Mouse (Mus musculus) heart, embryonic 10.5 days (tissue): ENCODE results near the gene Tmem45b. TPM values are rescaled to one million over a fixed set of nuclear protein-coding genes. Genes with fewer than 3 reads are reported as not detected.
"Not testable (repeated sequence)": the region's sequence is repeated elsewhere in the genome, so short reads cannot be mapped to it uniquely, and the experiment has no call there.

Experiments
- DNase-seq: peaks from one replicate; pipeline ENCODE4 v3.0.0-alpha.2; 2017; ENCODE audit warnings: low spot score
- H3K27ac ChIP-seq: fragments of 300-500 bp; sonication (generic); 2 replicates; pipeline ENCODE4 v1.5.1; 2016; ENCODE audit warnings: mild to moderate bottlenecking
- H3K27me3 ChIP-seq: fragments of 300-500 bp; sonication (generic); 2 replicates; pipeline ENCODE4 v1.6.1; 2016; ENCODE audit warnings: mild to moderate bottlenecking; ENCODE audit not compliant: poor library complexity, insufficient read depth, severe bottlenecking
- H3K36me3 ChIP-seq: fragments of 300-500 bp; sonication (generic); 2 replicates; pipeline ENCODE4 v1.6.1; 2016; ENCODE audit warnings: mild to moderate bottlenecking, moderate library complexity
- H3K4me1 ChIP-seq: fragments of 300-500 bp; sonication (generic); 2 replicates; pipeline ENCODE4 v1.6.1; 2016; ENCODE audit warnings: mild to moderate bottlenecking
- H3K4me3 ChIP-seq: fragments of 300-500 bp; sonication (generic); 2 replicates; pipeline ENCODE4 v1.5.1; 2016; ENCODE audit warnings: mild to moderate bottlenecking, moderate library complexity
- H3K9me3 ChIP-seq: fragments of 300-500 bp; sonication (generic); 2 replicates; pipeline ENCODE4 v1.6.1; 2016; ENCODE audit warnings: mild to moderate bottlenecking, moderate library complexity
- WGBS: fragments of 180-500 bp; shearing (Covaris S2); methylation state at CpG from one replicate; pipeline ENCODE4 v1.1.7; 2016; 5-methylcytosine and 5-hydroxymethylcytosine counted together
- polyA plus RNA-seq: library from polyadenylated mRNA; unstranded; fragments of >200 nt; fragmentation: Nextera tagmentation; extraction: Ambion mirVana; gene quantifications from 2 replicates; pipeline ENCODE4 v1.2.1, GENCODE M21; 2016

Tmem45b gene
- polyA plus RNA-seq, result 0.07 TPM in 1 of 2 replicates, not detected in the other

- Histone ChIP-seq H3K27ac (no peak within 1 kb of the TSS), H3K27me3 (peaks cover 41% of the 10 kb centered on the region), H3K9me3 (no peaks in the 10 kb centered on the region), H3K36me3 (no peaks in the 10 kb centered on the region), H3K4me1 (peaks cover 13% of the 10 kb centered on the region), H3K4me3 (peak within 1 kb of the TSS; percentile 47)
- WGBS, result 5% methylated on average over 33 of the region's 33 CpGs
- peak; percentile 68 for DNase-seq
Measured at GRCm38 (mm10) chr9:31463692-31464474, at the start of gene Tmem45b. Tmem45b (minus strand) TSS chr9:31464462.

DNA sequence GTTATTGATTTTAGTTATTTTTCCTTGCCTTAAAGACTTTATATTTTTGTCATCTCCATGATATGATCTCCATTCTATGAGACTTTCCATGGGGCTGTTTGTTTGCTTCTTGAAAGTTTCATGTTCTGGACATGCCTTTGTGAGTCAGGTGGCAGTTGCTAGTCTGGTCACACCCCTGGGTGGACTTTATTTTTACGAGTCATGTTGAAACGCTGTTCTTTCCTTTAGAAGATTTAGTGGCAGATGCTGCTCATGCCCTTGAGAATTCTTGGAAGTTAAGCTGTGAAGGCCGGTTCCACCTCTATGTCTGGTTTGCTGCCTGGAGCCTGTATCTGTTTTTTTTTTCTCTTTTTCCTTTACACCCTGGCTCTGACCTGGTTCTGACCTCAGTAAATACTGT, 43.9 kb upstream of the Tmem45b start:
- H3K27me3 ChIP-seq, result no peaks in the 10 kb centered on the region
- DNase-seq, result no peak
- no peaks in the 10 kb centered on the region for H3K36me3 ChIP-seq
- H3K4me1 ChIP-seq, result peaks cover 4% of the 10 kb centered on the region; the same call in 1 of the 2 replicates
- H3K27ac ChIP-seq, result no peak overlapping the region
- 71% methylated on average over 3 of the region's 3 CpGs for WGBS
- H3K4me3 ChIP-seq, result no peak overlapping the region
- no peaks in the 10 kb centered on the region for H3K9me3 ChIP-seq

- not testable (repeated sequence) for H3K27ac ChIP-seq, H3K36me3 ChIP-seq, H3K27me3 ChIP-seq, H3K4me1 ChIP-seq, H3K4me3 ChIP-seq, H3K9me3 ChIP-seq, DNase-seq
- WGBS, result 44% methylated on average over 1 of the region's 1 CpGs
Measured at GRCm38 (mm10) chr9:31501221-31501620, 37.0 kb upstream of the Tmem45b start.

- no peaks in the 10 kb centered on the region for H3K36me3 ChIP-seq
- no peak overlapping the region for H3K27ac ChIP-seq
- peak; percentile 17 for DNase-seq
- H3K9me3 ChIP-seq, result no peaks in the 10 kb centered on the region
- peaks cover 13% of the 10 kb centered on the region for H3K4me1 ChIP-seq
- H3K27me3 ChIP-seq, result peaks cover 41% of the 10 kb centered on the region
- H3K4me3 ChIP-seq, result peak overlapping the region; percentile 47
- WGBS, result 44% methylated on average over 9 of the region's 9 CpGs
Measured at GRCm38 (mm10) chr9:31463190-31463589, 1.1 kb downstream of the Tmem45b start.

- H3K9me3 ChIP-seq, result no peaks in the 10 kb centered on the region
- WGBS, result 45% methylated on average over 1 of the region's 1 CpGs
- H3K4me3 ChIP-seq, result no peak overlapping the region
- DNase-seq, result peak; percentile 69
- H3K36me3 ChIP-seq, result no peaks in the 10 kb centered on the region
- no peaks in the 10 kb centered on the region for H3K27me3 ChIP-seq
- no peaks in the 10 kb centered on the region for H3K4me1 ChIP-seq
- H3K27ac ChIP-seq, result no peak overlapping the region
Measured at GRCm38 (mm10) chr9:31454356-31454755, 9.9 kb downstream of the Tmem45b start.

DNA sequence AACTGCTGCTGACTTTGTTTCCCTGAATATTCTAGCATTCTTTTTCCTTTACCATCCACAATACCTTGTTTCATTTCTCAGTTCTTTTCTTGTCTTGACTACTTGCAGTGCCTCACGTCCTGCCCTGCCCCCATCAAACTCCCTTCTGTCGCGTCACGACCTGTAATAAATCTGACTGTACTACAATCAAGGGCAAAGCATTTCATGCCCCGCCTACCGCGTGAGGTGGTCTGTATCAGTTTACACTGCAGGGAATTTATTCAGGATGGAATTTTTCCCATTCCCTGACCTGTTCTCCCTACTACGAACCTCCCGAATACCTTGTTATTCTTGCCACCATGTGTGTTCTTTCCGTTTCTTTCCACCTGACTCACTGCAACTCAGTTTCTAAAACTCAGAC, 12.1 kb downstream of the Tmem45b start:
- H3K9me3 ChIP-seq, result no peaks in the 10 kb centered on the region
- DNase-seq, result no peak
- 72% methylated on average over 10 of the region's 10 CpGs for WGBS

DNA sequence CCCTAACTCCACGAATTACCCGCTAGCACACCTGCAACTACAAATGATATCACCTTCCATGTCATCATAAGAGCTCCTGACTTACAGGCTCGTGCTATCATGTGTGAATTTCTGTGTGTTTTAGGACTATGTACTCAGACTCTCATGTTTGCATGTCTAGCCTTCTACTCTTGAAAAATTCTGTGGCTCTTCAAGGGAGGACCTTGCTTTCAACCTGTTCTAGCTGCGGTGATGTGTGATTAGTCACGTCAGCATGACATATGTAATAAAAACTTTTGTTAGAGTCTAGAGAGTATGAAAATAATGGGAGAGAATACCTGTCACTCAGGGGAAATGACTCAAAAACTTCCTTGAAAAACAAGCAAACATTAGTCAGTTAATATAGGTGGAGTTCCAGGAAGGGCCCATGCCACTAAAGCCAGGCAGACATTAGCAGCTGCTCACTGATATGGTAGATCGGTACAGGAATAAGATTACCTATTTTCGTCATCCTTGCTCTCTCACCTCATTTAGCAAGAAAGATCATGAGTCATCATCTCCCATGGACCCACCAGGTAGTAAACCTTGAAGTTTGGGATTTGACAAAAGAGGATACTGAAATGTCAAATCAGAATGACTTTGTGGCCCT, 15.0 kb downstream of the Tmem45b start:
- H3K27me3 ChIP-seq, result no peaks in the 10 kb centered on the region
- H3K36me3 ChIP-seq, result no peaks in the 10 kb centered on the region
- no peak for DNase-seq
- 80% methylated on average over 7 of the region's 7 CpGs for WGBS
- no peaks in the 10 kb centered on the region for H3K9me3 ChIP-seq
- H3K27ac ChIP-seq, result no peak overlapping the region
- 0 out of 2 replicates have a peak, but pooled peaks cover 2% of the 10 kb centered on the region for H3K4me1 ChIP-seq
- no peak overlapping the region for H3K4me3 ChIP-seq

More for the DNA sequence above, 12.1 kb downstream of the Tmem45b start:
- Histone ChIP-seq H3K36me3 (no peaks in the 10 kb centered on the region), H3K4me3 (no peak overlapping the region), H3K27me3 (no peaks in the 10 kb centered on the region), H3K4me1 (no peaks in the 10 kb centered on the region), H3K27ac (no peak overlapping the region)

GRCm38 (mm10) chr9:31444236-31444635, 20.0 kb downstream of the Tmem45b start:
- Histone ChIP-seq H3K27ac (no peak overlapping the region), H3K36me3 (no peaks in the 10 kb centered on the region), H3K9me3 (no peaks in the 10 kb centered on the region), H3K27me3 (no peaks in the 10 kb centered on the region), H3K4me1 (0 out of 2 replicates have a peak, but pooled peaks cover 4% of the 10 kb centered on the region), H3K4me3 (no peak overlapping the region)
- 53% methylated on average over 8 of the region's 8 CpGs for WGBS
- peak; percentile 71 for DNase-seq

- 0 out of 2 replicates have a peak, but pooled peaks cover 4% of the 10 kb centered on the region for H3K4me1 ChIP-seq
- DNase-seq, result peak; percentile 63
- no peaks in the 10 kb centered on the region for H3K36me3 ChIP-seq
- no peak overlapping the region for H3K4me3 ChIP-seq
- H3K9me3 ChIP-seq, result no peaks in the 10 kb centered on the region
- WGBS, result 76% methylated on average over 3 of the region's 3 CpGs
- H3K27me3 ChIP-seq, result no peaks in the 10 kb centered on the region
- no peak overlapping the region for H3K27ac ChIP-seq
Measured at GRCm38 (mm10) chr9:31441487-31441886, 22.8 kb downstream of the Tmem45b start.

DNA sequence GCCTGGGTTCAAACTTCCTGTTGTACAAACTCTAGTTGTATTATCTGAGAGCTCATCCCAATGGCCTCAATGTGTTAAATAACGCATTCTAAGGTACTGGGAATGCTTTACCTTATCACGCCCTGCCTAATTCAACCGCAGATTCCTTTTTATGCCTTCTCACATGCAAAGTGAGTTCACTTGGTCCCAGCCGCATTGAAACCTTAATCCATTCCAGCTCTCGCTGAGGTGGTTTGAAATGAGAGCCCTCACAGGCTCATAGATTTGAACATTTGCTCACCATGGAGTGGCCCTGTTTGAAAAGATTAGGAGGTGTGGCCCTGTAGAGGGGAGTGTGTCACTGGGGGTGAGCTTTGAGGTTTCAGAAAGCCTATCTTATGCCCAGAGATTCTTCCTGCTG, 23.9 kb downstream of the Tmem45b start:
- no peaks in the 10 kb centered on the region for H3K27me3 ChIP-seq
- no peaks in the 10 kb centered on the region for H3K9me3 ChIP-seq
- no peaks in the 10 kb centered on the region for H3K36me3 ChIP-seq
- H3K4me1 ChIP-seq, result 0 out of 2 replicates have a peak, but pooled peaks cover 4% of the 10 kb centered on the region
- WGBS, result 80% methylated on average over 5 of the region's 5 CpGs
- no peak overlapping the region for H3K4me3 ChIP-seq
- H3K27ac ChIP-seq, result no peak overlapping the region
- no peak for DNase-seq

GRCm38 (mm10) chr9:31439341-31439740, 24.9 kb downstream of the Tmem45b start:
- H3K4me1 ChIP-seq, result 0 out of 2 replicates have a peak, but pooled peaks cover 2% of the 10 kb centered on the region
- H3K36me3 ChIP-seq, result no peaks in the 10 kb centered on the region
- no peak overlapping the region for H3K27ac ChIP-seq
- DNase-seq, result peak; percentile 27
- H3K9me3 ChIP-seq, result no peaks in the 10 kb centered on the region
- 78% methylated on average over 6 of the region's 6 CpGs for WGBS
- H3K4me3 ChIP-seq, result no peak overlapping the region
- no peaks in the 10 kb centered on the region for H3K27me3 ChIP-seq

DNA sequence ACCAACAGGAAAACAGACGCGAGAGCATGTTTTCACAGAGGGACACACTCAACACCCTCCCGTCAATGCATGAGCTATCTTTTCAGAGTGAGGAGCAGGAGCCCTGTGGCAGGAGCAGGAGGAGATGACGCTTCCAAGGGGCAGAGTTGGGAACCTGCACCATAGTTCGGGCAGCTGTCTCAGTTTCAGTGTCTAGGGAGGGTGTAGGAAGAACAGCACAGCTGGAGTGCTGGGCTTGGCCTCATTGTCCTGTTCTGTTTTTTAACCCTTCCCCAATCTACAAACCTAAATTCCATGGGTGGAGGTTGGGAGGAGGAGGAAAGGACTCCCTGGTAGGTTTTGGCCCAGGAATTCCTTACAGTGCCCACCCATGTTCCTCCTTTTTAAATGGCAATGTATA, 25.4 kb downstream of the Tmem45b start:
- Histone ChIP-seq H3K4me3 (no peak overlapping the region), H3K4me1 (no peaks in the 10 kb centered on the region), H3K27me3 (no peaks in the 10 kb centered on the region), H3K9me3 (no peaks in the 10 kb centered on the region), H3K27ac (no peak overlapping the region), H3K36me3 (no peaks in the 10 kb centered on the region)
- WGBS, result 43% methylated on average over 5 of the region's 5 CpGs
- peak; percentile 53 for DNase-seq

- Histone ChIP-seq H3K36me3 (no peaks in the 10 kb centered on the region), H3K27ac (no peak overlapping the region), H3K4me3 (no peak overlapping the region), H3K4me1 (no peaks in the 10 kb centered on the region), H3K27me3 (no peaks in the 10 kb centered on the region), H3K9me3 (no peaks in the 10 kb centered on the region)
- peak; percentile 43 for DNase-seq
- WGBS, result 78% methylated on average over 7 of the region's 7 CpGs
Measured at GRCm38 (mm10) chr9:31437861-31438260, 26.4 kb downstream of the Tmem45b start.
